Mouse (Mus musculus) hindbrain, embryonic 14.5 days (tissue): ENCODE measurements around the gene Brms1. TPM values are rescaled to one million over a fixed set of nuclear protein-coding genes. Genes with fewer than 3 reads are reported as not detected.

ENCODE experiments used
- ATAC-seq: fragments of 200-750 bp; cut with Nextera tagmentation; 2 replicates; pipeline ENCODE4 v1.8.0; 2017; ENCODE audit warnings: moderate number of reproducible peaks, mild to moderate bottlenecking, moderate TSS enrichment, moderate library complexity; ENCODE audit not compliant: low FRiP score
- DNase-seq: peaks from one replicate; pipeline ENCODE4 v3.0.0-alpha.2; 2015; ENCODE audit warnings: low spot score
- H3K27ac ChIP-seq: fragments of 300-500 bp; sonication (generic); 2 replicates; pipeline ENCODE4 v1.5.1; 2014; ENCODE audit warnings: mild to moderate bottlenecking, moderate library complexity
- H3K27me3 ChIP-seq: fragments of 300-500 bp; sonication (generic); 2 replicates; pipeline ENCODE4 v1.6.1; 2014; ENCODE audit warnings: mild to moderate bottlenecking, low read length, mixed read lengths; ENCODE audit not compliant: control insufficient read depth, insufficient read depth
- H3K36me3 ChIP-seq: fragments of 300-500 bp; sonication (generic); replicated peaks from 2 replicates; pipeline ENCODE4 v1.6.1; 2014; ENCODE audit not compliant: control insufficient read depth, insufficient read depth
- H3K4me1 ChIP-seq: fragments of 300-500 bp; sonication (generic); replicated peaks from 2 replicates; pipeline ENCODE4 v1.6.1; 2014; ENCODE audit warnings: antibody characterized with exemption, low read length, mixed read lengths; ENCODE audit not compliant: control insufficient read depth, insufficient read depth
- H3K4me2 ChIP-seq: fragments of 300-500 bp; sonication (generic); replicated peaks from 2 replicates; pipeline ENCODE4 v1.6.1; 2014; ENCODE audit warnings: mild to moderate bottlenecking, moderate library complexity
- H3K4me3 ChIP-seq: fragments of 300-500 bp; sonication (generic); replicated peaks from 2 replicates; pipeline ENCODE4 v1.5.1; 2014; ENCODE audit warnings: mild to moderate bottlenecking, low read length
- H3K9ac ChIP-seq: fragments of 300-500 bp; sonication (generic); 2 replicates; pipeline ENCODE4 v1.6.1; 2014
- H3K9me3 ChIP-seq: fragments of 300-500 bp; sonication (generic); 2 replicates; pipeline ENCODE4 v1.6.1; 2016; ENCODE audit warnings: low read length; ENCODE audit not compliant: control insufficient read depth
- WGBS: fragments of 180-500 bp; shearing (Covaris S2); extraction: QIAGEN DNeasy Blood & Tissue Kit; methylation state at CpG from one replicate; pipeline ENCODE4 v1.1.7; 2014; 5-methylcytosine and 5-hydroxymethylcytosine counted together
- polyA plus RNA-seq: library from polyadenylated mRNA; unstranded; fragments of >200 nt; fragmentation: Nextera tagmentation; extraction: Ambion mirVana; gene quantifications from 2 replicates; pipeline ENCODE4 v1.2.1, GENCODE M21; 2014

Brms1 gene
- polyA plus RNA-seq, 1 experiment from 2014 or later = 28.6 TPM

- peaks cover 20% of the 10 kb centered on the region for H3K4me1 ChIP-seq
- H3K27ac ChIP-seq = no peak overlapping the region
- no peak overlapping the region for H3K4me3 ChIP-seq
- WGBS = 77% methylated on average over 4 of the region's 4 CpGs
- no peak overlapping the region for H3K9ac ChIP-seq
- ATAC-seq (no peak), DNase-seq (no peak)
- H3K4me2 ChIP-seq = no peak overlapping the region
- no peaks in the 10 kb centered on the region for H3K9me3 ChIP-seq
- H3K36me3 ChIP-seq = 0 out of 2 replicates have a peak, but pooled peaks cover 5% of the 10 kb centered on the region
- no peaks in the 10 kb centered on the region for H3K27me3 ChIP-seq
Observed at GRCm38 (mm10) chr19:5036577-5036976, 4.6 kb upstream of the Brms1 start.

- Histone ChIP-seq H3K27me3 (no peaks in the 10 kb centered on the region), H3K36me3 (peaks cover 6% of the 10 kb centered on the region; the same call in 1 of the 2 replicates), H3K9me3 (no peaks in the 10 kb centered on the region), H3K27ac (peak overlapping the region; percentile 86), H3K4me1 (peaks cover 27% of the 10 kb centered on the region), H3K4me2 (peak overlapping the region; percentile 96), H3K9ac (peak overlapping the region; percentile 87), H3K4me3 (peak overlapping the region; percentile 80)
- DNase-seq (peak; percentile 91), ATAC-seq (peak; percentile 56)
- 7% methylated on average over 32 of the region's 32 CpGs for WGBS
Observed at GRCm38 (mm10) chr19:5037678-5038571, 3.2 kb upstream of the Brms1 start.

GRCm38 (mm10) chr19:5038709-5039156, 2.4 kb upstream of the Brms1 start, which contains the start of the genes B4gat1 and AC124502.3:
B4gat1 (plus strand) TSS chr19:5038826.
AC124502.3 (plus strand) TSS chr19:5038891.
- peaks cover 14% of the 10 kb centered on the region for H3K36me3 ChIP-seq
- ATAC-seq (peak; percentile 91), DNase-seq (peak; percentile 92)
- H3K9me3 ChIP-seq = no peaks in the 10 kb centered on the region
- H3K4me2 ChIP-seq = peak within 1 kb of the TSS; percentile 96
- H3K27me3 ChIP-seq = no peaks in the 10 kb centered on the region
- under 1% methylated on average over 43 of the region's 44 CpGs for WGBS
- peak within 1 kb of the TSS; percentile 80 for H3K4me3 ChIP-seq
- peaks cover 27% of the 10 kb centered on the region for H3K4me1 ChIP-seq
- H3K27ac ChIP-seq = peak within 1 kb of the TSS; percentile 86
- H3K9ac ChIP-seq = peak within 1 kb of the TSS; percentile 87

GRCm38 (mm10) chr19:5039301-5040114, 1.6 kb upstream of the Brms1 start:
- Histone ChIP-seq H3K27me3 (no peaks in the 10 kb centered on the region), H3K9ac (peak overlapping the region; percentile 87), H3K4me3 (peak overlapping the region; percentile 80), H3K4me2 (peak overlapping the region; percentile 96), H3K36me3 (peaks cover 21% of the 10 kb centered on the region), H3K27ac (peak overlapping the region; percentile 86), H3K4me1 (peaks cover 27% of the 10 kb centered on the region), H3K9me3 (no peaks in the 10 kb centered on the region)
- ATAC-seq (0 out of 2 replicates have a peak, but pooled peaks have one; percentile 1), DNase-seq (no peak)
- WGBS = 11% methylated on average over 41 of the region's 41 CpGs

- ATAC-seq = peak; percentile 22
- 3% methylated on average over 16 of the region's 16 CpGs for WGBS
- no peak for DNase-seq
Observed at GRCm38 (mm10) chr19:5041588-5041987, 434 bp downstream of the Brms1 start.

GRCm38 (mm10) chr19:5045531-5045930, 4.4 kb downstream of the Brms1 start:
- peaks cover 62% of the 10 kb centered on the region for H3K36me3 ChIP-seq
- 79% methylated on average over 4 of the region's 4 CpGs for WGBS
- no peaks in the 10 kb centered on the region for H3K9me3 ChIP-seq

More at GRCm38 (mm10) chr19:5041588-5041987, 434 bp downstream of the Brms1 start:
- H3K4me3 ChIP-seq = peak overlapping the region; percentile 80
- H3K27me3 ChIP-seq = no peaks in the 10 kb centered on the region
- peak overlapping the region; percentile 82 for H3K9ac ChIP-seq
- H3K4me2 ChIP-seq = peak overlapping the region; percentile 96
- H3K27ac ChIP-seq = peak overlapping the region; percentile 55; the same call in 1 of the 2 replicates
- no peaks in the 10 kb centered on the region for H3K9me3 ChIP-seq
- H3K36me3 ChIP-seq = peaks cover 33% of the 10 kb centered on the region
- peaks cover 27% of the 10 kb centered on the region for H3K4me1 ChIP-seq

GRCm38 (mm10) chr19:5048138-5049056, 7.2 kb downstream of the Brms1 start:
- peaks cover 51% of the 10 kb centered on the region for H3K36me3 ChIP-seq
- H3K9me3 ChIP-seq = no peaks in the 10 kb centered on the region
- no peak overlapping the region for H3K9ac ChIP-seq
- H3K27me3 ChIP-seq = peaks cover 40% of the 10 kb centered on the region
- H3K4me1 ChIP-seq = 0 out of 2 replicates have a peak, but pooled peaks cover 8% of the 10 kb centered on the region
- WGBS = 86% methylated on average over 14 of the region's 14 CpGs
- no peak overlapping the region for H3K4me2 ChIP-seq
- no peak overlapping the region for H3K27ac ChIP-seq
- no peak for DNase-seq
- no peak for ATAC-seq
- no peak overlapping the region for H3K4me3 ChIP-seq

More at GRCm38 (mm10) chr19:5045531-5045930, 4.4 kb downstream of the Brms1 start:
- Histone ChIP-seq H3K9ac (no peak overlapping the region), H3K27me3 (peaks cover 11% of the 10 kb centered on the region), H3K27ac (no peak overlapping the region), H3K4me3 (no peak overlapping the region), H3K4me1 (peaks cover 18% of the 10 kb centered on the region), H3K4me2 (no peak overlapping the region)
- ATAC-seq = no peak
- no peak for DNase-seq

GRCm38 (mm10) chr19:5049325-5049724, 8.2 kb downstream of the Brms1 start:
- Histone ChIP-seq H3K27me3 (peaks cover 46% of the 10 kb centered on the region), H3K4me3 (no peak overlapping the region), H3K4me1 (0 out of 2 replicates have a peak, but pooled peaks cover 8% of the 10 kb centered on the region), H3K27ac (no peak overlapping the region), H3K9ac (no peak overlapping the region), H3K4me2 (no peak overlapping the region), H3K36me3 (peaks cover 42% of the 10 kb centered on the region), H3K9me3 (no peaks in the 10 kb centered on the region)
- no peak for DNase-seq
- 72% methylated on average over 6 of the region's 6 CpGs for WGBS
- no peak for ATAC-seq
